Mouse (Mus musculus): ENCODE data around the gene Yipf3. TPM values are rescaled to one million over a fixed set of nuclear protein-coding genes. Genes with fewer than 3 reads are reported as not detected.
A peak's percentile ranks its signal among the peaks of the same experiment; 100 is the strongest.

Yipf3 gene
- total and polyA plus RNA-seq, 3 experiments = 15.8 to 52.6 (median 32.5) TPM

GRCm38 (mm10) chr17:46251174-46251573 is 3.3 kb downstream of the Yipf3 start:
- no peak overlapping the region for H3K27ac ChIP-seq (ENCODE audit: insufficient read depth, low read depth)
- dilution Hi-C loops (cut with MboI; ENCODE audit: extremely low pct_ligation_motif_present, extremely low pct_unique_long_range_greater_than_20kb, low sequenced_read_pairs) (no loop called here), in situ Hi-C loops (cut with MboI; ENCODE audit: low pct_ligation_motif_present, low pct_unique_long_range_greater_than_20kb, low sequenced_read_pairs) (no loop called here)
- H3K4me1 ChIP-seq (ENCODE audit: control insufficient read depth in 1 of 2, insufficient read depth in 2 of 2) = peaks cover 13 to 37% of the 10 kb centered on the region in 2 experiments
- peaks cover 26% of the 10 kb centered on the region for H3K79me2 ChIP-seq (replicated peaks; ENCODE audit: control insufficient read depth, extremely low read depth, insufficient read depth, poor library complexity, severe bottlenecking)
- H3K4me3 ChIP-seq (replicated peaks in 1 of 3; ENCODE audit: low read depth in 2 of 3, low read length in 2 of 3, poor library complexity in 1 of 3) = no peak overlapping the region
- H3K4me2 ChIP-seq (ENCODE audit: insufficient read depth, low read depth, poor library complexity, severe bottlenecking) = no peak overlapping the region
- peaks cover 29 to 50% of the 10 kb centered on the region in 2 experiments for H3K36me3 ChIP-seq (replicated peaks in 1 of 2; ENCODE audit: control insufficient read depth in 1 of 2, insufficient read depth in 1 of 2, low read length in 1 of 2)
- H3K9ac ChIP-seq (ENCODE audit: insufficient read depth, low read depth) = no peak overlapping the region
- TF ChIP-seq CTCF (conservative IDR thresholded peaks at IDR 0.05 in 1 of 2, IDR thresholded peaks at IDR 0.05 in 1 of 2; ENCODE audit: low read depth in 2 of 2, low read length in 2 of 2) (peak in 1 of 2 experiments; percentile 25; a peak in 2 of 4 replicates), MAX (IDR thresholded peaks at IDR 0.05; ENCODE audit: low read length) (no peak)
- H3K27me3 ChIP-seq (replicated peaks) = no peaks in the 10 kb centered on the region
- no peak for DNase-seq (ENCODE audit: extremely low read depth)
- no peaks in the 10 kb centered on the region for H3K9me3 ChIP-seq (replicated peaks; ENCODE audit: low read length)

- Histone ChIP-seq H3K36me3 (replicated peaks in 1 of 2; ENCODE audit: control insufficient read depth in 1 of 2, insufficient read depth in 1 of 2, low read length in 1 of 2) (peaks cover 35 to 58% of the 10 kb centered on the region in 2 experiments), H3K4me3 (replicated peaks in 1 of 3; ENCODE audit: low read depth in 2 of 3, low read length in 2 of 3, poor library complexity in 1 of 3) (peak overlapping the region; percentile 50 to 62 (median 60)), H3K4me2 (ENCODE audit: insufficient read depth, low read depth, poor library complexity, severe bottlenecking) (peak overlapping the region; percentile 87), H3K9ac (ENCODE audit: insufficient read depth, low read depth) (peak overlapping the region; percentile 65), H3K79me2 (replicated peaks; ENCODE audit: control insufficient read depth, extremely low read depth, insufficient read depth, poor library complexity, severe bottlenecking) (peaks cover 11% of the 10 kb centered on the region), H3K27me3 (replicated peaks) (no peaks in the 10 kb centered on the region), H3K9me3 (replicated peaks; ENCODE audit: low read length) (no peaks in the 10 kb centered on the region), H3K4me1 (ENCODE audit: control insufficient read depth in 1 of 2, insufficient read depth in 2 of 2) (peaks cover 9 to 28% of the 10 kb centered on the region in 2 experiments), H3K27ac (ENCODE audit: insufficient read depth, low read depth) (peak overlapping the region; percentile 25; the same call in 1 of the 2 replicates)
- in situ Hi-C loops (cut with MboI; ENCODE audit: low pct_ligation_motif_present, low pct_unique_long_range_greater_than_20kb, low sequenced_read_pairs) = no loop called here
- DNase-seq (ENCODE audit: extremely low read depth) = peak; percentile 62
- no peak; the same call in 1 of the 2 replicates for TF ChIP-seq ZNF384 (IDR thresholded peaks at IDR 0.05; ENCODE audit: low read depth, low read length)
- TF ChIP-seq CTCF (conservative IDR thresholded peaks at IDR 0.05 in 1 of 2, IDR thresholded peaks at IDR 0.05 in 1 of 2; ENCODE audit: low read depth in 2 of 2, low read length in 2 of 2) = peak; percentile 38 to 63; a peak in 3 of 4 replicates
- peak; percentile 21; the same call in 1 of the 2 replicates for TF ChIP-seq MXI1 (IDR thresholded peaks at IDR 0.05; ENCODE audit: low read depth, low read length)
- 0 out of 2 replicates have a peak, but pooled peaks have one; percentile 41 for TF ChIP-seq BHLHE40 (IDR thresholded peaks at IDR 0.05; ENCODE audit: low read depth, low read length)
- dilution Hi-C loops (cut with MboI; ENCODE audit: extremely low pct_ligation_motif_present, extremely low pct_unique_long_range_greater_than_20kb, low sequenced_read_pairs) = no loop called here
These were observed 4.9 kb downstream of the Yipf3 start for GRCm38 (mm10) chr17:46252571-46253451.

- Histone ChIP-seq H3K4me1 (ENCODE audit: control insufficient read depth in 1 of 2, insufficient read depth in 2 of 2) (peaks cover 9 to 28% of the 10 kb centered on the region in 2 experiments), H3K27ac (ENCODE audit: insufficient read depth, low read depth) (peak within 1 kb of the TSS; percentile 25; the same call in 1 of the 2 replicates), H3K36me3 (replicated peaks in 1 of 2; ENCODE audit: control insufficient read depth in 1 of 2, insufficient read depth in 1 of 2, low read length in 1 of 2) (peaks cover 42 to 65% of the 10 kb centered on the region in 2 experiments), H3K9me3 (replicated peaks; ENCODE audit: low read length) (no peaks in the 10 kb centered on the region), H3K9ac (ENCODE audit: insufficient read depth, low read depth) (peak within 1 kb of the TSS; percentile 65), H3K4me2 (ENCODE audit: insufficient read depth, low read depth, poor library complexity, severe bottlenecking) (peak within 1 kb of the TSS; percentile 87), H3K27me3 (replicated peaks) (no peaks in the 10 kb centered on the region), H3K79me2 (replicated peaks; ENCODE audit: control insufficient read depth, extremely low read depth, insufficient read depth, poor library complexity, severe bottlenecking) (peaks cover 5% of the 10 kb centered on the region), H3K4me3 (replicated peaks in 1 of 3; ENCODE audit: low read depth in 2 of 3, low read length in 2 of 3, poor library complexity in 1 of 3) (peak within 1 kb of the TSS; percentile 50 to 62 (median 60))
- TF ChIP-seq SMC3 (IDR thresholded peaks at IDR 0.05; ENCODE audit: low read depth, low read length) (no peak), SIN3A (IDR thresholded peaks at IDR 0.05; ENCODE audit: low read length) (peak; percentile 87), MAFK (IDR thresholded peaks at IDR 0.05; ENCODE audit: insufficient replicate concordance, low read length) (no peak), MAX (IDR thresholded peaks at IDR 0.05; ENCODE audit: low read length) (peak; percentile 96), MXI1 (IDR thresholded peaks at IDR 0.05; ENCODE audit: low read depth, low read length) (peak; percentile 99), MYC (IDR thresholded peaks at IDR 0.05; ENCODE audit: low read depth, low read length) (peak; percentile 97), HCFC1 (IDR thresholded peaks at IDR 0.05; ENCODE audit: low read depth, low read length) (peak; percentile 24; the same call in 1 of the 2 replicates), ETS1 (conservative IDR thresholded peaks at IDR 0.05; ENCODE audit: low read depth, low read length) (no peak), NELFE (IDR thresholded peaks at IDR 0.05; ENCODE audit: low read depth, low read length) (peak; percentile 54), ZC3H11A (IDR thresholded peaks at IDR 0.05; ENCODE audit: low read depth, low read length) (no peak), POLR2AphosphoS2 (IDR thresholded peaks at IDR 0.05; ENCODE audit: low read depth, low read length) (peak; percentile 49; the same call in 1 of the 2 replicates), POLR2A (IDR thresholded peaks at IDR 0.05; ENCODE audit: low read depth, low read length) (peak; percentile 52; the same call in 1 of the 2 replicates), ELF1 (IDR thresholded peaks at IDR 0.05; ENCODE audit: low read depth, low read length) (peak; percentile 62), CHD2 (IDR thresholded peaks at IDR 0.05; ENCODE audit: low read length) (peak; percentile 10; the same call in 1 of the 2 replicates), NRF1 (IDR thresholded peaks at IDR 0.05; ENCODE audit: low read depth, low read length) (peak; percentile 68), TCF12 (IDR thresholded peaks at IDR 0.05; ENCODE audit: low read depth, low read length) (0 out of 2 replicates have a peak, but pooled peaks have one; percentile 35)
- dilution Hi-C loops (cut with MboI; ENCODE audit: extremely low pct_ligation_motif_present, extremely low pct_unique_long_range_greater_than_20kb, low sequenced_read_pairs) (no loop called here), in situ Hi-C loops (cut with MboI; ENCODE audit: low pct_ligation_motif_present, low pct_unique_long_range_greater_than_20kb, low sequenced_read_pairs) (no loop called here)
- peak; percentile 84 for DNase-seq (ENCODE audit: extremely low read depth)
These were observed 5.7 kb downstream of the Yipf3 start, which contains the start of gene Lrrc73 for GRCm38 (mm10) chr17:46253452-46254084. TSS of gene Lrrc73 (plus strand) at chr17:46253531.
